Mouse (Mus musculus) retina, embryonic 14.5 days (tissue): ENCODE measurements around the gene Gm17018.
A peak's percentile ranks its signal among the peaks of the same experiment; 100 is the strongest.
"Not testable (repeated sequence)": the region's sequence is repeated elsewhere in the genome, so short reads cannot be mapped to it uniquely, and the experiment has no call there.

Experiments used
- DNase-seq: peaks from one replicate; pipeline ENCODE4 v3.0.0-alpha.2; 2015; ENCODE audit warnings: low spot score

Gm17018 gene

GRCm38 (mm10) chr19:45560153-45560890, at the start of gene Gm17018, which contains the start of gene Poll:
TSS of gene Gm17018 (plus strand) at chr19:45560615.
TSS of gene Poll (minus strand) at chr19:45560531.
- DNase-seq: peak; percentile 90

DNA sequence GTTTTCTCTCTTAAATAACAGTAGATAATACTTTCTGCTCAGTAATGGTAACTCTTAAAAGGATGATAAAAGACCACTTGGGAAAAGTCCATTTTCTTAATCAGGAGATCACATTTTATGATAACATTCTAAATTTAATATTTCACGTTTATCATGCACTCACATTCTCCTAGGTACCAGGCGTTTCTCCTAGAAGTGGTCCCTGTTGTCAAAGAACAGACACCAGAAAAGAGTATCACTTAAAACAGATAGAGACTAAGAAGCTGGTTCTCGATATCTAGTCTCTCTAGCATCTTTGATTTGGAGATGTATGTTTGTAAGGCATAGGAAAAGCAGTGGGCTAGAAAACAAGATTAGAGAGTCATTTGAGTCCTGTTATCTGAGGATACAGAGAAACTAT, 49.7 kb upstream of the Gm17018 start:
- no peak for DNase-seq

DNA sequence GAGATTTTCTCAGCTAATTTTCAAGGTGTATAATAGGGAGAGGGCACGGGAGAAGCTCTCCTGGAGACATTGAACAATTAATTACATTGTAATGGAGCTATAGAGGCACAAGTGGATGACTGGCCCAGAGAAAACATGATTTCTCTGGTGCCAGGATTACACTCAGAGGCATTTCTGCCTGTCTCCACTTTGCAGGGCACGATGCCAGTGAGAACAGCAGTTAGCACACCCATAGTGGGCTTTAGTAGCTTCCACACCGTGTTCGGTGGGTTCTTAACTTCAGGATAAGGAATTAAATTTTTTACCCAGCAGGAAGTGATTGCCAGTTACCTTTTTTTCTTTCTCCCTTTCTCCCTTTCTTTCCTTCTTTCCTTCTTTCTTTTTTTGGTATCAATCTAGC, 49.0 kb upstream of the Gm17018 start:
- DNase-seq: no peak

GRCm38 (mm10) chr19:45515341-45515740, 45.1 kb upstream of the Gm17018 start:
- no peak for DNase-seq

DNA sequence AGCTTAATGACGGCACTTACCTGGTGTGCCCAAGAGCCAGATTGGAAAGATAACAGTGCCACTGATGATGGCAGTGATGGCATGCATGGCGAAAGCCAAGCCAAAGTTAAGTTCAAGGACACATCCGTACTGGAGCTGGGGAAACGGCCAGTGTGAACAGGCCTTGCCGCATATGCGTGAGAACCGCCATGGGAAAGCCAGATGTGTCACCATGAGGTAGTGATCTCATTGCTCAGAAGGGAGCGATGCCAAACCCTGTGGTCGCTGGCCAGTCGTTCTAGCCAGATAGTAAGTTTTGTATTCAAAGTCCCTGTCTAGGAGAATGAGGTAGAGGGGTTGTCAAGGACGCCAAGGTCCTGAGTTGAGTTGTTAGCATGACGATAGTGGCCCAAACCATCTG, 44.2 kb upstream of the Gm17018 start:
- no peak for DNase-seq

DNA sequence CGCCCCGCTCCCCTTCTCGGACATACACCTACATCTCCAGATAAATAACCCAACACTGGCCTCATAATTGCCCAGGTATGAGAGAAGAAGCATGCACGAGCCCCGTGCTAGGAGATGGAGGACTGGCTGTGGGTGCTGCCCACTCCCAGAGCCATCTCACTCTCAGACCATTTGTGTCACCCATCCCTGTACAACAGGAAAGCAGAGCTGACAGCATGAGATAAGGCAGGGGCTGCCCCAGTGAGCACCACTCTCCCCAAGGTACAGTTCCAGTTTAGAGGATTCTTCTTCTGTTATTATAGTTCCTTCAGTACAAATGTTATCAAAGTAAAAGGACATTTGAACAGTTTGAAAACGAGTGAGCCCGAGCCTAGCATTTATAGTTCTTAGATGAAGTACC, 33.0 kb upstream of the Gm17018 start:
- no peak for DNase-seq

DNA sequence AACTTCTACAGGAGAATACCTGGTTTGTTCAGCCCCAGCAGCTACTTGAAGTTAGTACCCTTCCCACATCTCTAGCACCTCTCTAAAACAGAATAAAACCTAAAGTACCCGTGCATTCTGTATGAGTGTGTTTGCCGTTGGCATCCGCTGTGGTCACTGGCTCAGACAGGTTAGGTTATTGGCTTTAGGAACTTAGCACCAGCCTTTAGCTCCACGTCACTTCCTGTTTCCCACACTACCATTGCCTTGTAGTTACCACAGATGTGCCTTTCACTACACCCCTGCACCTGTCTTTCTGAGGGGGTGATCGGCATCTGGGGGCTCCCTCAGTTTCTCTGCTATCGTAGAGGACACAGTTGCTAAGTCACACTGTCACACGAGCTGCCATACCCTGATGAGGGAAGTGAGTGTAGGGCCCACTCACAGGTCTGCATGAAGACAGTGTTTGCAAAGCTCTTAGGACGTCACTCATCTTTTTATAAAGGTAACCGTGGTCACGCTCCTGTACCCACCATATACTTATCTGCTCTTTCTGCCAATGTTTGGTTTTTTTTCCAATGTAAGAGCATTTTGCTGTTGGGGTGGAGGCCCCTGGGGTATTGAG, 32.4 kb upstream of the Gm17018 start:
- no peak for DNase-seq

GRCm38 (mm10) chr19:45529294-45529693, 31.1 kb upstream of the Gm17018 start:
- DNase-seq: no peak

DNA sequence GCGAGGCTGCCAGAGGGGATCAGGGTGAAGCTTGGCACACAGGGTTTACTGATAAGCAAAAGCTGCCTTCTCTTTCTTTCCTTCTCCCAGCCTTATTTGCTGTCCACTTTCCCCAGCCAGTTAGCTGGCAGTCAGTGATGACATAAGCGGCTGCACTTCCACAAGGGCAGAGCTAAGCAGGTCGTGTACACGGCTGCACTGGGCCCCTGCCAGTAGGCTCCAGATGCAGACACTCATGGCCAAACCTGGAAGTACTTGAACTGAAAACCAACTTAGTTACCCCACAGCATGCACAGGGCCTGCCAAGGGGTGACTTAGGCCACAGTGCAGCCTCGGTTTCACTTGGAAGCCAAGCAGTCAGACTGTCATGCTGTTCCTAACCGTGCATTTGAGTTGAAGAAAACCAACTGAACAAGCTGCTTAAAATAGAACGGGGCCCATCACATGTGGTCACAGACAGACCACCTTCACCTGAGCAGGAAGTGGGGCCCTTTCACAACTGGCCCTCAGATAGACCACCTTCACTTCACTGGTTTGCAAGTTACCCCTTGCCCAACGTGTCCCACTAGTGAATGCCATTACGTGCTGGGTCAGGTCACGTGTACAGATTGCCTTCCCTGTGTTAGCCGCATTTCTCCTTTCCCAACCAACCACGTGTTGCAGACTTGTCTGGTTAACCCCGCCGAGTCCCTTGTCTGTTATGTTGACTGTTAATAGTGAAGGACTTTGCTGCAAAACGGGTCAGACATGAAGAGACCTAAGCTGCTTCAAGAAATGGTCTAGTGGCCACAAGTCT, 30.0 kb upstream of the Gm17018 start:
- no peak for DNase-seq

GRCm38 (mm10) chr19:45531554-45531953, 28.9 kb upstream of the Gm17018 start:
- no peak for DNase-seq

- no peak for DNase-seq
Observed at GRCm38 (mm10) chr19:45533617-45534016, 26.8 kb upstream of the Gm17018 start.

GRCm38 (mm10) chr19:45535214-45535735, 25.1 kb upstream of the Gm17018 start:
- DNase-seq: no peak

GRCm38 (mm10) chr19:45535929-45536328, 24.5 kb upstream of the Gm17018 start:
- DNase-seq: peak; percentile 32

- peak; percentile 71 for DNase-seq
Observed at GRCm38 (mm10) chr19:45537505-45537904, 22.9 kb upstream of the Gm17018 start.

GRCm38 (mm10) chr19:45540657-45541408, 19.6 kb upstream of the Gm17018 start:
- peak; percentile 12 for DNase-seq

DNA sequence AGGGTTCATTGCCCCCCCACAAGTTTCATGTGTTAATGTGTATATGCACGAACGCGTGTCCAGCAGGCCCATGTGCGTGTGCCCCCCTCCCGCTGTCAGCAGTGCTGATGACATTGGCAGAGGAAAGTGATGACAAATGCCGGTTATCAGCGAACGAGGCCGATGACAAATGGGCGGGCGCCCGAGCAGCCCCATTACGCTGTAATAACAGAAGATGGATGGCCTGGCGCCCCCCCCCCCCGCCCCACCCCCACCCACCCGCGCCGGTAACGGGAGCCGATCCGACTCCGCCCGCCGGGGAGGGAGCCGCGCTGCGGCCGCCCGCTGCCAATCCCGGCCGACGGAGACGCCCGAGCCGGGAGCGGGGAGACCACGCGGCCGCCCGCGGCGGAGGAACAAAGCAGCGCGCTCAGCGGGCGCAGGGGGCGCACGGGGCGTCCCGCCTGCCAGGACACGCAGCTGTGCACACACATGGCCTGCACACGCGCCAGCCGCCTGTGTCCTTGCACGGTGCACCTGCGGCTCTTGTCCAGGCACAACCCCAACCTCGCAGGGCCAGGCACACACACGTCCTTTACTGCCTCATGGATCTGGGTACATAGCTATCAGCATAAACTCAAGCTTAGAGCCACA, 18.9 kb upstream of the Gm17018 start:
- DNase-seq: peak; percentile 74

GRCm38 (mm10) chr19:45542061-45542460, 18.4 kb upstream of the Gm17018 start:
- DNase-seq: no peak

GRCm38 (mm10) chr19:45544152-45544924, 16.1 kb upstream of the Gm17018 start:
- DNase-seq: peak; percentile 19

- peak; percentile 93 for DNase-seq
Observed at GRCm38 (mm10) chr19:45544925-45545321, 15.5 kb upstream of the Gm17018 start.

- DNase-seq: not testable (repeated sequence)
Observed at GRCm38 (mm10) chr19:45548196-45548595, 12.2 kb upstream of the Gm17018 start.
